Comparison of ENCODE assay signal across 22 mouse cellular contexts in genomic region chr5:80488332-80488731, GRCm38 (mm10).
A peak's percentile ranks its signal among the peaks of the same experiment; 100 is the strongest.
DNase-seq lines count a peak whose midpoint lies in the region; ATAC-seq and TF ChIP-seq lines count a peak whose summit lies in the region.
"Had no signal": no experiment of that assay in that cellular context is flagged by ENCODE, and none has a peak within 500 bp of the region (broad histone marks: within the 10 kb centered on the region; RNA-seq: fewer than 3 reads in every experiment).

No protein-coding gene starts in this region.

- TF ChIP-seq CTCF in forebrain, postnatal 0 days (IDR thresholded peaks at IDR 0.05; ENCODE audit: low read depth): no peak
- TF ChIP-seq CTCF in brain, embryonic 14.5 days (IDR thresholded peaks at IDR 0.05; ENCODE audit: borderline replicate concordance, extremely low read depth, insufficient read depth, insufficient read length): no peak

- ATAC-seq in forebrain, embryonic 14.5 days: no peak
- no peak for ATAC-seq in forebrain, postnatal 0 days
- peak; percentile 55; the same call in 1 of the 2 replicates for ATAC-seq in forebrain, embryonic 15.5 days (replicated peaks)
- ATAC-seq: activated CD4-positive, CD25-positive, alpha-beta regulatory T cell, adult 4 months; CD4-positive, CD25-positive, alpha-beta regulatory T cell, adult 4 months; Patski had no signal

- H3K4me3 ChIP-seq in forebrain, embryonic 14.5 days (ENCODE audit: low read depth, low read length): no peak overlapping the region
- H3K4me3 ChIP-seq in forebrain, postnatal 0 days (ENCODE audit: low read depth, low read length): no peak overlapping the region
- no peak overlapping the region for H3K4me3 ChIP-seq in forebrain, embryonic 15.5 days
- no peak overlapping the region for H3K4me3 ChIP-seq in forebrain, embryonic 10.5 days

- TF ChIP-seq POLR2A in brain, embryonic 14.5 days (IDR thresholded peaks at IDR 0.05; ENCODE audit: borderline replicate concordance, extremely low read depth, insufficient read depth, insufficient read length, poor library complexity, severe bottlenecking): no peak

- no peak overlapping the region for H3K4me2 ChIP-seq in forebrain, embryonic 14.5 days (ENCODE audit: low read length)
- H3K4me2 ChIP-seq in forebrain, postnatal 0 days (ENCODE audit: low read depth): no peak overlapping the region
- no peak overlapping the region for H3K4me2 ChIP-seq in forebrain, embryonic 15.5 days (replicated peaks)

- DNase-seq in forebrain, embryonic 14.5 days (ENCODE audit: low spot score): peak; percentile 42
- no peak for DNase-seq in forebrain, postnatal 0 days
- no peak for DNase-seq in forebrain, embryonic 10.5 days (ENCODE audit: extremely low spot score, low spot score)
- peak; percentile 54 for DNase-seq in brain, embryonic 14.5 days (ENCODE audit: low read depth)
- DNase-seq in lung, postnatal 10 days: no peak
- DNase-seq: adrenal gland, adult 2 months; adrenal gland, adult 8-10 months; adrenal gland, postnatal 10 days; adrenal gland, postnatal 14 days; adrenal gland, postnatal 25 days; adrenal gland, postnatal 36 days; B cell, adult 2 months; cerebellum, adult 11 months; cerebellum, adult 11-12 months; cerebellum, adult 18-20 months; cerebellum, adult 2 months had no signal

- no peaks in the 10 kb centered on the region for H3K9me3 ChIP-seq in forebrain, embryonic 14.5 days (replicated peaks; ENCODE audit: control insufficient read depth, low read length)
- no peaks in the 10 kb centered on the region for H3K9me3 ChIP-seq in forebrain, postnatal 0 days (ENCODE audit: low read length)
- no peaks in the 10 kb centered on the region for H3K9me3 ChIP-seq in forebrain, embryonic 15.5 days
- no peaks in the 10 kb centered on the region for H3K9me3 ChIP-seq in forebrain, embryonic 10.5 days
- H3K9me3 ChIP-seq: G1E had no signal

- no peaks in the 10 kb centered on the region for H3K36me3 ChIP-seq in forebrain, embryonic 14.5 days (ENCODE audit: control insufficient read depth, insufficient read depth, low read length)
- no peaks in the 10 kb centered on the region for H3K36me3 ChIP-seq in forebrain, postnatal 0 days (ENCODE audit: insufficient read depth)
- H3K36me3 ChIP-seq in forebrain, embryonic 15.5 days: no peaks in the 10 kb centered on the region
- no peaks in the 10 kb centered on the region for H3K36me3 ChIP-seq in forebrain, embryonic 10.5 days (replicated peaks)
- H3K36me3 ChIP-seq: G1E had no signal

- H3K4me1 ChIP-seq in forebrain, embryonic 14.5 days (ENCODE audit: control insufficient read depth, insufficient read depth, low read length): no peaks in the 10 kb centered on the region
- H3K4me1 ChIP-seq in forebrain, postnatal 0 days (ENCODE audit: insufficient read depth): no peaks in the 10 kb centered on the region
- H3K4me1 ChIP-seq in forebrain, embryonic 15.5 days: peaks cover 3% of the 10 kb centered on the region
- peaks cover 8% of the 10 kb centered on the region for H3K4me1 ChIP-seq in forebrain, embryonic 10.5 days

- no peak overlapping the region for H3K9ac ChIP-seq in forebrain, embryonic 14.5 days (ENCODE audit: low read length)
- H3K9ac ChIP-seq in forebrain, postnatal 0 days: no peak overlapping the region
- H3K9ac ChIP-seq in forebrain, embryonic 15.5 days (replicated peaks): no peak overlapping the region

- 41% methylated on average over 1 of the region's 1 CpGs for WGBS in forebrain, embryonic 14.5 days
- 36% methylated on average over 1 of the region's 1 CpGs for WGBS in forebrain, postnatal 0 days
- WGBS in forebrain, embryonic 15.5 days: 33% methylated on average over 1 of the region's 1 CpGs
- 74% methylated on average over 1 of the region's 1 CpGs for WGBS in forebrain, embryonic 10.5 days

- no peaks in the 10 kb centered on the region for H3K27me3 ChIP-seq in forebrain, embryonic 14.5 days (replicated peaks; ENCODE audit: control insufficient read depth, insufficient read depth, low read length)
- H3K27me3 ChIP-seq in forebrain, postnatal 0 days (ENCODE audit: insufficient read depth, low read length): no peaks in the 10 kb centered on the region
- H3K27me3 ChIP-seq in forebrain, embryonic 15.5 days: no peaks in the 10 kb centered on the region
- no peaks in the 10 kb centered on the region for H3K27me3 ChIP-seq in forebrain, embryonic 10.5 days (ENCODE audit: poor library complexity, severe bottlenecking)
- H3K27me3 ChIP-seq: CH12.LX, Patski had no signal

- H3K27ac ChIP-seq in forebrain, embryonic 14.5 days (ENCODE audit: low read depth, low read length): no peak overlapping the region
- no peak overlapping the region for H3K27ac ChIP-seq in forebrain, postnatal 0 days (ENCODE audit: low read depth, low read length)
- H3K27ac ChIP-seq in forebrain, embryonic 15.5 days (replicated peaks): no peak overlapping the region
- H3K27ac ChIP-seq in forebrain, embryonic 10.5 days: no peak overlapping the region

Comparison
In these comparisons a context has a peak if more than half of its experiments do, and no peak if none do; other contexts are left out.
1. DNase-seq: peak in forebrain, embryonic 14.5 days (single experiment) and brain, embryonic 14.5 days (single experiment); none in forebrain, postnatal 0 days (single experiment), forebrain, embryonic 10.5 days (single experiment) and lung, postnatal 10 days (single experiment).